Mouse (Mus musculus) bone marrow macrophage, adult 2 months (primary cell): ENCODE data around the gene Mcm9. TPM values are rescaled to one million over a fixed set of nuclear protein-coding genes. Genes with fewer than 3 reads are reported as not detected.
A peak's percentile ranks its signal among the peaks of the same experiment; 100 is the strongest.
"Not testable (repeated sequence)": the region's sequence is repeated elsewhere in the genome, so short reads cannot be mapped to it uniquely, and the experiment has no call there.

Experiments
- H3K27ac ChIP-seq: 2 replicates; pipeline ENCODE4 v1.5.1; 2012; ENCODE audit warnings: low read depth, low read length; ENCODE audit not compliant: insufficient read depth
- H3K4me1 ChIP-seq: 2 replicates; pipeline ENCODE4 v1.6.1; 2012; ENCODE audit warnings: low read length; ENCODE audit not compliant: control insufficient read depth, insufficient read depth
- H3K4me3 ChIP-seq: 2 replicates; pipeline ENCODE4 v1.5.1; 2012; ENCODE audit warnings: mild to moderate bottlenecking, low read length, moderate library complexity; ENCODE audit not compliant: insufficient read depth
- CTCF ChIP-seq: IDR thresholded peaks from 2 replicates; pipeline ENCODE4 v1.5.1; 2012; ENCODE audit warnings: low read depth, mild to moderate bottlenecking, low read length, moderate library complexity
- POLR2A ChIP-seq: IDR thresholded peaks from 2 replicates; pipeline ENCODE4 v1.6.1; 2012; ENCODE audit warnings: mild to moderate bottlenecking, low read depth, low read length, borderline replicate concordance
- polyA plus RNA-seq: library from polyadenylated mRNA; stranded (reverse); fragments of >200 nt; gene quantifications from 2 replicates; pipeline ENCODE4 v1.2.4, GENCODE M21; 2012; ENCODE audit not compliant: missing spikeins, insufficient read depth, insufficient read length

Gene Mcm9
- polyA plus RNA-seq: 7.3 and 9.8 TPM in 2 replicates

DNA sequence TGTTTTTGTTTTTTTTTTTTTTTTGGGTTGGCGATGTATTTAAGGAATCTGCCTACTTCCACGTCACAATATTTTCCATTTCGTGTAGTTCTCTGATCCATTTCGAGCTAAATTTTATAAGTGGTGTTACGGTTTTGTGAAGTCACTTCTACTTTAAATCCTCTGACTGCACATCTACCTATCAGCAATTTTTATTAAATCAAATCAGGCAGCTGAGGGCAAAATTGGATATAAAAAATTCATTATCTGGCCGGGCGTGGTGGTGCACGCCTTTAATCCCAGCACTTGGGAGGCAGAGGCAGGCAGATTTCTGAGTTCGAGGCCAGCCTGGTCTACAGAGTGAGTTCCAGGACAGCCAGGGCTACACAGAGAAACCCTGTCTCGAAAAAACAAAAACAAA is at the start of gene Mcm9:
TSS of gene Mcm9 (minus strand) at position 101 of the 400 bp plus-strand sequence.
- Histone ChIP-seq H3K27ac (peak within 1 kb of the TSS; percentile 90), H3K4me3 (peak within 1 kb of the TSS; percentile 99)
- not testable (repeated sequence) for H3K4me1 ChIP-seq

DNA sequence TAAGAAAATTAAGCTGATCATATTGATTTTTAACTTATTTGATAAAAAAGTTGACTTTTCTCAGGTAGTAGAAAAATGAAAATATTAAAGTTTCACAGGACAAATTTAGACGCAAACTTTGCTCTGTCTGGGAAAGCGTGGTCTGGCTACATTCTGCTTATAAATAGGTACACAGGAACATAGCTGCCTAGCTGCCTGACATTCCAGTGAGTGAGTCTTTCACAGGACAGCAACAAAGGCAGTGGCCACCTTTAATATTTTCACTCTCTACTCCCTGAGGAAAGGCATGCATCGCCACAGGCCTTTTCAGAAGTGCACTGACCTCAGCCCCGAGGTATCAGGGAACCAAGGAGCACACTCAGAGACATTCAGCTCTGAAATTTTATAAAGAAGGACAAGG is 31.5 kb upstream of the Mcm9 start:
- Histone ChIP-seq H3K27ac (no peak overlapping the region), H3K4me1 (no peaks in the 10 kb centered on the region), H3K4me3 (no peak overlapping the region)
- no peak for TF ChIP-seq POLR2A
- TF ChIP-seq CTCF: no peak

DNA sequence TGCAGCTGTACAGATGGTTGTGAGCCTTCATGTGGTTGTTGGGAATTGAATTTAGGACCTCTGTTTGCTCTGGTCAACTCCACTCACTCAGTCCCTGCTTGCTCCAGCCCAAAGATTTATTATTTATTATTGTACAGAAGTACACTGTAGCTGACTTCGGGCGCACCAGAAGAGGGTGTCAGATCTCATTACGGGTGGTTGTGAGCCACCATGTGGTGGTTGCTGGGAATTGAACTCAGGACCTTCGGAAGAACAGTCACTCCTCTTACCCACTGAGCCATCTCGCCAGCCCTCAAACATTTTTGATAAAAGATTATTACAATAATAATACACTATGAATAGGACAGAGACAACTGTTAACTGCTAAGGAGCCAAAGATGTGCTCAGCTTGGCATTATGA is 24.0 kb upstream of the Mcm9 start:
- H3K27ac ChIP-seq, H3K4me3 ChIP-seq, H3K4me1 ChIP-seq: not testable (repeated sequence)

GRCm38 (mm10) chr10:53650683-53651082 is 20.4 kb upstream of the Mcm9 start:
- Histone ChIP-seq H3K4me1 (no peaks in the 10 kb centered on the region), H3K27ac (no peak overlapping the region), H3K4me3 (no peak overlapping the region)
- TF ChIP-seq POLR2A (no peak), CTCF (no peak)

- no peak overlapping the region for H3K27ac ChIP-seq
- no peak overlapping the region for H3K4me3 ChIP-seq
- no peaks in the 10 kb centered on the region for H3K4me1 ChIP-seq
- TF ChIP-seq CTCF (no peak), POLR2A (no peak)
These were observed 11.3 kb upstream of the Mcm9 start for GRCm38 (mm10) chr10:53641507-53641906.

- no peak for TF ChIP-seq POLR2A
- TF ChIP-seq CTCF: no peak
These were observed 5.2 kb upstream of the Mcm9 start for GRCm38 (mm10) chr10:53635246-53635971.

GRCm38 (mm10) chr10:53634160-53634559 is 3.9 kb upstream of the Mcm9 start:
- Histone ChIP-seq H3K4me1 (peaks cover 10% of the 10 kb centered on the region), H3K4me3 (no peak overlapping the region), H3K27ac (no peak overlapping the region)
- TF ChIP-seq CTCF: no peak
- no peak for TF ChIP-seq POLR2A

More at GRCm38 (mm10) chr10:53635246-53635971, 5.2 kb upstream of the Mcm9 start:
- H3K27ac ChIP-seq: no peak overlapping the region
- H3K4me3 ChIP-seq: no peak overlapping the region
- H3K4me1 ChIP-seq: peaks cover 9% of the 10 kb centered on the region

- H3K4me1 ChIP-seq: peaks cover 6% of the 10 kb centered on the region; the same call in 1 of the 2 replicates
- H3K27ac ChIP-seq: peak overlapping the region; percentile 90
- peak overlapping the region; percentile 99 for H3K4me3 ChIP-seq
- no peak for TF ChIP-seq POLR2A
- TF ChIP-seq CTCF: no peak
These were observed 355 bp downstream of the Mcm9 start for GRCm38 (mm10) chr10:53629918-53630250.

DNA sequence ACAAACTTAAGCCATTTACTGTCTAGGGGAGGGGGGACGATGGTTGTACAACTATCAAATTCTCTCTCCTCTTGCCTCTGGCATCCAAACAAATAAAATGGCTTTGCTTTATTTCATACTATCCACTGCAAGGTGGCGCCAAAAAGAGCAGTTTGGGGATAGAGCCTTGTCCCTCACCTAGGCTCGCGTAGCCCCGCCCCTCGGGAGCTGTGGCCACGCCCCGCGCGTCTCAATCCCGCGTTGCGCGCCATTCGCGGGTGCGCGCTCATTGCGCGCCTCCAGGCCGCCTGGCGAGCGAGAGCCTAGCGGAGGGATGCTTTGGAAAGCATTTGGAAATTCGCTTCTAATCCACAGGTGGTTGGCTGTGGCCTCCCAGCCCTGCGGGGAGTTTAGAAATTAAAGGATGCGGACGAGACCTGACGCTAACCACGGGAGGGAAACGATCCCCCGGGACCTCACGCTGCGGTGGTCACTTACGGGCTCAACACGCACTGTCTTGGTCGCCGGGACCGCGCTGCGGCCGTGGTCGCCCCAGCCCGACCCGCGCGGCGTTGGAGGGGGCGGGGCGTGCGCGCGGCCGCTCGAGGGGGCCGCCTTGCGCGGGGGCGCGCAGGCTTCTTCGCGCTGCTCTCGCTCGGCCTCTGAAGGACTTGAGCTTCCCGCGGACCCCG is 857 bp downstream of the Mcm9 start:
- Histone ChIP-seq H3K4me1 (peaks cover 6% of the 10 kb centered on the region; the same call in 1 of the 2 replicates), H3K27ac (peak overlapping the region; percentile 90), H3K4me3 (peak overlapping the region; percentile 99)
- TF ChIP-seq CTCF (no peak), POLR2A (peak; percentile 18; the same call in 1 of the 2 replicates)

DNA sequence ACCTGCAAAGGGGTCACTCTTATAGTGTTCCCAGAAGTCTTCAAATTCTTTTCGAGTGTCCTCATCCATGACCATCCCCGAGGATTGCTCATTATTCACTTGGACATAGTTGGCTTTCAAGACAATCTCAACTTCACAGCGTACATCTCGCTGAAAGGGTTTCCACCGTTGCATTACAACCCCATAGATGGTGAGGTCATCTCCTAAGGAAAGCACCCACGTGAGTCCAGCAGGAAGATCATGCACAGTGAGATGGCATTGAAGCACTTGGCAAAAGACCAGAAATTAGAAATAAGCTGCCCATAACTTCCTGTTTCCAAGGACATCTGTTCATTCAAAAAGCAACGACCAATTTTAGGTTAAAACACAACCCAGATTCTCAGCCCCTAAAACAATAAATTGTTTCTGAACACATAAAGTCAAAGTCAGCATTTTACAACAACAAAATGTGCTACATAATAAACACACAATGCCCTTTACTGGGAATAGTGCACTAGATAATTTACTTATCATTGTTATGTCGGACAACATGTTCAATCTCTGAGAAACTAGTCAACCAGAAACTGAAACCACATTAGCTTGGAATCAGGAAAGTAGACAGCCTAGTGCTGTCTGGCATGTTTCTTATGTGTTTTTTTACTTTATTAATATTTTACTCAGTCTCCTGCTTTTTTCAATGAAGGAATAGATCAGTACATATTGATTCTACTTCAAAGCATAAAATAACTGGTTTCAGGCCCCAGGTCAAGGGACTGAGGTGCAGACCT is 14.2 kb downstream of the Mcm9 start:
- H3K4me3 ChIP-seq: peak overlapping the region; percentile 38
- peaks cover 26% of the 10 kb centered on the region for H3K4me1 ChIP-seq
- TF ChIP-seq POLR2A (no peak), CTCF (no peak)
- H3K27ac ChIP-seq: peak overlapping the region; percentile 77
